In the genomic region with DNA sequence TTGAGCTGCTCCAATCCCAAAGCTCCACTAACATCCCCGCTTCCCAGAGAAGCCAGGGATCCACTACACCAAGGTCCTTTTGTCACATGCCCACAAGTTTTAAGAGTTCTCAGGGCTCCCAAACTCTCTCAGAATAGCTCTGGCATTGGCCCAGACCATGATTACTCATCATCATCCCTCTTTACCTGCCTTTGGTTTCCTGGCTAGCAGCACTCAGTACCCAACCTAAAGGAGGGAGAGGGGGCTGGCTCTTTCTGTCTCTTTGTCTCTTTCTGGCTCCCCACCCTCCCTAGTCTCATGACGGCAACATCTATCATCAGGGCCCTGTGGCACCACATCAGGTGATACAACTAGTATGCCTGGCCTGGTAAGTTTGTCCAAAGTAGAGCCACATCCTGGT, we compare ENCODE assay signal across 11 mouse cellular contexts. TPM values are rescaled to one million over a fixed set of nuclear protein-coding genes. Genes with fewer than 3 reads are reported as not detected.
DNase-seq lines count a peak whose midpoint lies in the region; ATAC-seq lines count a peak whose summit lies in the region.
"Had no signal": no experiment of that assay in that cellular context is flagged by ENCODE, and none has a peak within 500 bp of the region (broad histone marks: within the 10 kb centered on the region; RNA-seq: fewer than 3 reads in every experiment).

No protein-coding gene starts in this region.

- no peaks in the 10 kb centered on the region for H3K9me3 ChIP-seq in limb, embryonic 15.5 days
- H3K9me3 ChIP-seq in limb, embryonic 10.5 days (replicated peaks), result no peaks in the 10 kb centered on the region
- H3K9me3 ChIP-seq in kidney, embryonic 15.5 days (replicated peaks), result no peaks in the 10 kb centered on the region

- H3K4me2 ChIP-seq in limb, embryonic 15.5 days, result no peak overlapping the region
- H3K4me2 ChIP-seq in kidney, embryonic 15.5 days, result no peak overlapping the region

- ATAC-seq in limb, embryonic 15.5 days (ENCODE audit: insufficient number of reproducible peaks, low FRiP score, low TSS enrichment, low read depth), result no peak
- ATAC-seq in kidney, embryonic 15.5 days (replicated peaks; ENCODE audit: low FRiP score), result no peak
- ATAC-seq: forebrain, embryonic 16.5 days had no signal

- peaks cover 18% of the 10 kb centered on the region for H3K36me3 ChIP-seq in limb, embryonic 15.5 days
- peaks cover 32% of the 10 kb centered on the region for H3K36me3 ChIP-seq in limb, embryonic 10.5 days
- peaks cover 29% of the 10 kb centered on the region for H3K36me3 ChIP-seq in kidney, embryonic 15.5 days

- no peaks in the 10 kb centered on the region; the same call in 1 of the 2 replicates for H3K4me1 ChIP-seq in limb, embryonic 15.5 days
- no peaks in the 10 kb centered on the region for H3K4me1 ChIP-seq in limb, embryonic 10.5 days
- peaks cover 15% of the 10 kb centered on the region; the same call in 1 of the 2 replicates for H3K4me1 ChIP-seq in kidney, embryonic 15.5 days

- H3K4me3 ChIP-seq in limb, embryonic 15.5 days, result no peak overlapping the region
- H3K4me3 ChIP-seq in limb, embryonic 10.5 days, result no peak overlapping the region
- H3K4me3 ChIP-seq in kidney, embryonic 15.5 days (replicated peaks), result no peak overlapping the region

- H3K9ac ChIP-seq in limb, embryonic 15.5 days, result no peak overlapping the region
- no peak overlapping the region for H3K9ac ChIP-seq in kidney, embryonic 15.5 days

- WGBS in limb, embryonic 15.5 days, result 93% methylated on average over 2 of the region's 2 CpGs
- WGBS in limb, embryonic 10.5 days, result 93% methylated on average over 2 of the region's 2 CpGs
- 89% methylated on average over 2 of the region's 2 CpGs for WGBS in kidney, embryonic 15.5 days

- peak; percentile 51 for DNase-seq in adrenal gland, adult 2 months
- no peak for DNase-seq in adrenal gland, postnatal 25 days
- no peak for DNase-seq in limb, embryonic 10.5 days (ENCODE audit: low spot score)
- peak; percentile 33 for DNase-seq in lung, postnatal 14 days
- no peak for DNase-seq in thymus, postnatal 25 days
- no peak for DNase-seq in layer of hippocampus, adult 11-12 months (ENCODE audit: low spot score)
- DNase-seq: gastrocnemius, postnatal 36 days; liver had no signal

- no peaks in the 10 kb centered on the region for H3K27me3 ChIP-seq in limb, embryonic 15.5 days
- H3K27me3 ChIP-seq in limb, embryonic 10.5 days (ENCODE audit: low read depth, poor library complexity, severe bottlenecking), result no peaks in the 10 kb centered on the region
- H3K27me3 ChIP-seq in kidney, embryonic 15.5 days, result no peaks in the 10 kb centered on the region

- H3K27ac ChIP-seq in limb, embryonic 15.5 days, result 0 out of 2 replicates have a peak overlapping the region, but pooled peaks have one; percentile 22
- H3K27ac ChIP-seq in limb, embryonic 10.5 days, result no peak overlapping the region
- 0 out of 2 replicates have a peak overlapping the region, but pooled peaks have one; percentile 22 for H3K27ac ChIP-seq in kidney, embryonic 15.5 days

RNA-seq across cellular contexts. Expression of a gene that starts 27.9 kb away (rescaled TPM):
- 10 to 100 TPM; 16.4 to 21.1 TPM for total RNA-seq in adrenal gland, adult 2 months (2021)
- polyA plus RNA-seq in adrenal gland, adult 2 months (2012; rRNA removed), result 18.1 and 19.3 TPM in 2 replicates
- total RNA-seq in adrenal gland, postnatal 25 days (2021), result 13.8 and 19.9 TPM in 2 replicates
- 20.7 and 24.8 TPM in 2 replicates for polyA plus RNA-seq in limb, embryonic 15.5 days (2015; fragmentation: Nextera tagmentation; extraction: Ambion mirVana)
- polyA plus RNA-seq in limb, embryonic 10.5 days (2016; fragmentation: Nextera tagmentation; extraction: Ambion mirVana), result 45.3 and 46.7 TPM in 2 replicates
- 42.6 and 45.2 TPM in 2 replicates for polyA plus RNA-seq in kidney, embryonic 15.5 days (2015; fragmentation: Nextera tagmentation; extraction: Ambion mirVana)

RNA-seq across cellular contexts. Expression of a gene that starts 38.6 kb away (rescaled TPM):
- 10 to 100 TPM; 14.5 to 15.5 TPM for total RNA-seq in adrenal gland, adult 2 months (2021)
- polyA plus RNA-seq in adrenal gland, adult 2 months (2012; rRNA removed), result 34.5 and 39.5 TPM in 2 replicates
- 21.6 and 23.9 TPM in 2 replicates for total RNA-seq in adrenal gland, postnatal 25 days (2021)
- polyA plus RNA-seq in limb, embryonic 15.5 days (2015; fragmentation: Nextera tagmentation; extraction: Ambion mirVana), result 59.4 and 65.0 TPM in 2 replicates
- polyA plus RNA-seq in limb, embryonic 10.5 days (2016; fragmentation: Nextera tagmentation; extraction: Ambion mirVana), result 87.2 and 94.7 TPM in 2 replicates
- 54.1 and 63.6 TPM in 2 replicates for polyA plus RNA-seq in kidney, embryonic 15.5 days (2015; fragmentation: Nextera tagmentation; extraction: Ambion mirVana)

RNA-seq across cellular contexts. Expression of a gene that starts 46.7 kb away (rescaled TPM):
- total RNA-seq in adrenal gland, adult 2 months (2021), result 10 to 100 TPM; 20.6 to 29.5 TPM
- 18.2 and 18.6 TPM in 2 replicates for polyA plus RNA-seq in adrenal gland, adult 2 months (2012; rRNA removed)
- 26.0 and 30.5 TPM in 2 replicates for total RNA-seq in adrenal gland, postnatal 25 days (2021)
- 29.4 and 30.4 TPM in 2 replicates for polyA plus RNA-seq in limb, embryonic 15.5 days (2015; fragmentation: Nextera tagmentation; extraction: Ambion mirVana)
- polyA plus RNA-seq in limb, embryonic 10.5 days (2016; fragmentation: Nextera tagmentation; extraction: Ambion mirVana), result 20.3 and 24.1 TPM in 2 replicates
- polyA plus RNA-seq in kidney, embryonic 15.5 days (2015; fragmentation: Nextera tagmentation; extraction: Ambion mirVana), result 22.1 and 25.5 TPM in 2 replicates

RNA-seq across cellular contexts. Expression of a gene that starts 47.6 kb away (rescaled TPM):
- total RNA-seq in adrenal gland, adult 2 months (2021), result 1 to 10 TPM; 5.5 to 6.5 TPM
- 35.5 and 39.1 TPM in 2 replicates for polyA plus RNA-seq in adrenal gland, adult 2 months (2012; rRNA removed)
- total RNA-seq in adrenal gland, postnatal 25 days (2021), result 3.5 and 4.2 TPM in 2 replicates
- polyA plus RNA-seq in limb, embryonic 15.5 days (2015; fragmentation: Nextera tagmentation; extraction: Ambion mirVana), result 540 and 575 TPM in 2 replicates
- 124 and 208 TPM in 2 replicates for polyA plus RNA-seq in limb, embryonic 10.5 days (2016; fragmentation: Nextera tagmentation; extraction: Ambion mirVana)
- polyA plus RNA-seq in kidney, embryonic 15.5 days (2015; fragmentation: Nextera tagmentation; extraction: Ambion mirVana), result 141 and 161 TPM in 2 replicates

Comparison
In these comparisons a context has a peak if more than half of its experiments do, and no peak if none do; other contexts are left out.
1. DNase-seq: peak in adrenal gland, adult 2 months (single experiment) and lung, postnatal 14 days (single experiment); none in adrenal gland, postnatal 25 days (single experiment), limb, embryonic 10.5 days (single experiment), thymus, postnatal 25 days (single experiment) and layer of hippocampus, adult 11-12 months (single experiment).